Mouse (Mus musculus): ENCODE measurements around the gene Arhgap4. TPM values are rescaled to one million over a fixed set of nuclear protein-coding genes. Genes with fewer than 3 reads are reported as not detected.

The Arhgap4 gene
- total and polyA plus RNA-seq, 3 experiments: 1.7 to 5.0 (median 2.1) TPM

DNA sequence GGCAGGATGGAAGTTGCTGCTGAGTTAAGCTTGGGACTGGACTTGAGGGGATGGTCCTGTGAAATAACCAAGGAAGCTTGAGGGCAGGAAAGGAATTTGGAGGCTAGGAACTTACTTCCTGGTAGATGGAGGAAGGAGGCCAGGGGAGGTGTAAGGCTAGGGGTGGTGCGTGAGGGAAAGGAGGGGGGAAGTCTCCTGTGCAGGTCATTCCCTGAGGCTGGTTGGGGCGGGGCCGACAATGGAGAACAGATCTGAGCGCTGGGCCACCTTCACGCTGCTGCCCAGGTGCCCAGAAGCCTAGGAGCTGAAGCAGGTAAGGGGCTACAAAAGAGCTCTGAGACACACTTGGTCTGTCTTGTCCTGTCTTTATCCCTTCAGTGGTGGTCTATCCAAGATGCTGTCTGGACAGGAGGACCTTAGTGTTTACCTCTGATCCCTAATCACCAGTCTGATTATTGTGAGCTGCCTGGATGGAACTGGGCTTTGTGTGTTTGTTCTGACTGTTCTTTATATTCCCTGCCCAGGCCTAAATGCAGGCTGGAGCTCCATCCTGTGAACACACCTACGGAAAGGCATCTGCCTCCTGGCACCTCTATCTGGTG, 30.0 kb downstream of the Arhgap4 start, which contains the start of gene Avpr2:
Gene Avpr2, plus strand, starts transcription at position 552 of the 602 bp plus-strand sequence.
- no peaks in the 10 kb centered on the region for H3K36me3 ChIP-seq (replicated peaks)
- H3K9me3 ChIP-seq (replicated peaks): no peaks in the 10 kb centered on the region
- H3K4me3 ChIP-seq (ENCODE audit: low read depth, low read length): no peak within 1 kb of the TSS
- no peaks in the 10 kb centered on the region for H3K4me1 ChIP-seq (ENCODE audit: insufficient read depth, low read depth, low read length)
- TF ChIP-seq TAL1 (conservative IDR thresholded peaks at IDR 0.05; ENCODE audit: low read depth, low read length): no peak
- no peak for TF ChIP-seq CTCF (IDR thresholded peaks at IDR 0.05; ENCODE audit: low read depth, low read length)
- TF ChIP-seq GATA1 (IDR thresholded peaks at IDR 0.05; ENCODE audit: borderline replicate concordance, low read length): no peak
- TF ChIP-seq POLR2AphosphoS5 (IDR thresholded peaks at IDR 0.05; ENCODE audit: insufficient replicate concordance, low read depth, low read length): no peak
- TF ChIP-seq GATA2 (IDR thresholded peaks at IDR 0.05; ENCODE audit: borderline replicate concordance, low read depth, low read length): no peak
- DNase-seq (ENCODE audit: low spot score) (no peak), ATAC-seq (ENCODE audit: extremely low read depth, insufficient number of reproducible peaks, low FRiP score, poor library complexity, severe bottlenecking) (no peak)
- peaks cover 6% of the 10 kb centered on the region; the same call in 1 of the 2 replicates for H3K27me3 ChIP-seq (ENCODE audit: insufficient read depth, low read length)

- Histone ChIP-seq H3K4me1 (ENCODE audit: insufficient read depth, low read depth, low read length) (peaks cover 5% of the 10 kb centered on the region), H3K9me3 (replicated peaks) (no peaks in the 10 kb centered on the region), H3K27me3 (ENCODE audit: insufficient read depth, low read length) (peaks cover 14% of the 10 kb centered on the region; the same call in 1 of the 2 replicates), H3K36me3 (replicated peaks) (no peaks in the 10 kb centered on the region), H3K4me3 (ENCODE audit: low read depth, low read length) (no peak overlapping the region)
- no peak for TF ChIP-seq CTCF (IDR thresholded peaks at IDR 0.05; ENCODE audit: low read depth, low read length)
- TF ChIP-seq TAL1 (conservative IDR thresholded peaks at IDR 0.05; ENCODE audit: low read depth, low read length): no peak
- no peak for TF ChIP-seq GATA1 (IDR thresholded peaks at IDR 0.05; ENCODE audit: borderline replicate concordance, low read length)
- TF ChIP-seq GATA2 (IDR thresholded peaks at IDR 0.05; ENCODE audit: borderline replicate concordance, low read depth, low read length): no peak
- TF ChIP-seq POLR2AphosphoS5 (IDR thresholded peaks at IDR 0.05; ENCODE audit: insufficient replicate concordance, low read depth, low read length): no peak
- ATAC-seq (ENCODE audit: extremely low read depth, insufficient number of reproducible peaks, low FRiP score, poor library complexity, severe bottlenecking) (no peak), DNase-seq (ENCODE audit: low spot score) (no peak)
Measured at GRCm38 (mm10) chrX:73881463-73881862, 40.2 kb downstream of the Arhgap4 start.

DNA sequence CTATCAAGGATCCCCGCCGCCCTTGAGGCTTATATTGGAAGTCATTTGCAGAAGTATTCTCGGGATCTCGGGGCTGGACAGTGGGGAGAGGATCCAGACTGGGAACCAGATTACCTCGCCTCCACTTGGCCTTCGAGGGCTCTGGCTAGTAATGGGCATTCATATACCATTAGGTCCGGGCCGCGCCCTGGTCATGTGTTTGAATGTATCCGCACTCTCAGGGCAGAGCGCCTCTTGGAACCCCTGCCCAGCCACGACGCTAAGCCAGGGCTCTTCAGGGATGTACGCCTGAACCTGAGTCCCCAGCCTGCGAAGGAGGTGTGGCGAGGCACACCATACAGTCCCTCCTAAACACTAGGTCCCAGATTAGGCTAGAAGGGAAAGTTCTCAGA, 40.6 kb downstream of the Arhgap4 start:
- Histone ChIP-seq H3K36me3 (replicated peaks) (no peaks in the 10 kb centered on the region), H3K4me3 (ENCODE audit: low read depth, low read length) (no peak overlapping the region), H3K27me3 (ENCODE audit: insufficient read depth, low read length) (peaks cover 14% of the 10 kb centered on the region; the same call in 1 of the 2 replicates), H3K9me3 (replicated peaks) (no peaks in the 10 kb centered on the region), H3K4me1 (ENCODE audit: insufficient read depth, low read depth, low read length) (peaks cover 5% of the 10 kb centered on the region)
- no peak for TF ChIP-seq CTCF (IDR thresholded peaks at IDR 0.05; ENCODE audit: low read depth, low read length)
- TF ChIP-seq GATA2 (IDR thresholded peaks at IDR 0.05; ENCODE audit: borderline replicate concordance, low read depth, low read length): no peak
- TF ChIP-seq GATA1 (IDR thresholded peaks at IDR 0.05; ENCODE audit: borderline replicate concordance, low read length): no peak
- no peak for TF ChIP-seq TAL1 (conservative IDR thresholded peaks at IDR 0.05; ENCODE audit: low read depth, low read length)
- TF ChIP-seq POLR2AphosphoS5 (IDR thresholded peaks at IDR 0.05; ENCODE audit: insufficient replicate concordance, low read depth, low read length): no peak
- ATAC-seq (ENCODE audit: extremely low read depth, insufficient number of reproducible peaks, low FRiP score, poor library complexity, severe bottlenecking): no peak
- DNase-seq (ENCODE audit: low spot score): no peak

DNA sequence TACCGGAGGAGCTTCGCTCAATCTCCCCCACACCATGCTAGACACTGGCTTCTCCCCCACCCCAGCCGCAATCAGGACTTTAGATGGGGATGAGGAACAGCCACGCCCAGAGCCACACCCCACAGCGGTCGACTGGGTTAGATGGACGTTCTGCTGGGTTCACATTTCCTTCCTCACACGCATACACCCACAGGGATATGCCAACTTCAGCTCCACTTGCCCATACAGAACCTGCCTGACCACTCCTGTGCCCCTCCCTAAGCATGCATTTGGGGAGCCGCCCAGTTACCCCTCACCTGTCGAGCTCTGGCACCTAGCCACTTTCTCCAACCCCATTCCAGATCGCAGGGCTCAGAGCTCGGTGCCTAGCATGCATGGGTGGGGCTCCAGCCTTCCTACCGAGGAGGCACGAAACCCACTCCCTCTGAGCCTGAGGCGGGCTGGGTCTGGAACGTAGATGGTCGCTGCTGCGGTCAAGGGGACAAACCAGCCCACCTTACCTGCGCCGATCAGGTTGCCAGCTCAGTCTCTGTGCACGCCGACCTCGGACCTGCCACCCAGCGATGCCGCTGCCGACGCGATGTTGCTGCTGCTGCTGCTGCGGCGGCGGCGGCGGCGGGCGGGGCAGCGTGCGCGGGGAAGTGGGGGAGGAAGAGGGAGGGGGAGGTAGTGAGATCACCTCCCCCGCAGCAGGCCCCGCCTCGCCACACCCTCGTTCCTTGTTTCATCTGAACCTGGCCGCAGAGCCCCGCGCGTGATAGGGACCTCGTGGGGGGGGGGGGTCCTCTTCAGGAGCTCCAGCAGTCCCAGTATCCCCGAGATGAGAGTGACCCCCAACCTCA, 41.3 kb downstream of the Arhgap4 start:
- ATAC-seq (ENCODE audit: extremely low read depth, insufficient number of reproducible peaks, low FRiP score, poor library complexity, severe bottlenecking): no peak
- TF ChIP-seq CTCF (IDR thresholded peaks at IDR 0.05; ENCODE audit: low read depth, low read length) (no peak), TAL1 (conservative IDR thresholded peaks at IDR 0.05; ENCODE audit: low read depth, low read length) (no peak), GATA2 (IDR thresholded peaks at IDR 0.05; ENCODE audit: borderline replicate concordance, low read depth, low read length) (no peak), POLR2AphosphoS5 (IDR thresholded peaks at IDR 0.05; ENCODE audit: insufficient replicate concordance, low read depth, low read length) (no peak)
- no peak for DNase-seq (ENCODE audit: low spot score)
- H3K4me3 ChIP-seq (ENCODE audit: low read depth, low read length): no peak overlapping the region; the same call in 1 of the 2 replicates
- H3K9me3 ChIP-seq (replicated peaks): no peaks in the 10 kb centered on the region
- H3K27me3 ChIP-seq (ENCODE audit: insufficient read depth, low read length): peaks cover 14% of the 10 kb centered on the region; the same call in 1 of the 2 replicates
- H3K4me1 ChIP-seq (ENCODE audit: insufficient read depth, low read depth, low read length): peaks cover 5% of the 10 kb centered on the region
- no peaks in the 10 kb centered on the region for H3K36me3 ChIP-seq (replicated peaks)

GRCm38 (mm10) chrX:73877014-73877413, 44.7 kb downstream of the Arhgap4 start:
- no peak for ATAC-seq (ENCODE audit: extremely low read depth, insufficient number of reproducible peaks, low FRiP score, poor library complexity, severe bottlenecking)
- Histone ChIP-seq H3K4me1 (ENCODE audit: insufficient read depth, low read depth, low read length) (peaks cover 5% of the 10 kb centered on the region), H3K27me3 (ENCODE audit: insufficient read depth, low read length) (peaks cover 14% of the 10 kb centered on the region; the same call in 1 of the 2 replicates), H3K4me3 (ENCODE audit: low read depth, low read length) (no peak overlapping the region), H3K36me3 (replicated peaks) (no peaks in the 10 kb centered on the region), H3K9me3 (replicated peaks) (no peaks in the 10 kb centered on the region)
- TF ChIP-seq CTCF (IDR thresholded peaks at IDR 0.05; ENCODE audit: low read depth, low read length) (no peak), TAL1 (conservative IDR thresholded peaks at IDR 0.05; ENCODE audit: low read depth, low read length) (no peak), GATA2 (IDR thresholded peaks at IDR 0.05; ENCODE audit: borderline replicate concordance, low read depth, low read length) (no peak), GATA1 (IDR thresholded peaks at IDR 0.05; ENCODE audit: borderline replicate concordance, low read length) (no peak), POLR2AphosphoS5 (IDR thresholded peaks at IDR 0.05; ENCODE audit: insufficient replicate concordance, low read depth, low read length) (no peak)
- DNase-seq (ENCODE audit: low spot score): no peak

DNA sequence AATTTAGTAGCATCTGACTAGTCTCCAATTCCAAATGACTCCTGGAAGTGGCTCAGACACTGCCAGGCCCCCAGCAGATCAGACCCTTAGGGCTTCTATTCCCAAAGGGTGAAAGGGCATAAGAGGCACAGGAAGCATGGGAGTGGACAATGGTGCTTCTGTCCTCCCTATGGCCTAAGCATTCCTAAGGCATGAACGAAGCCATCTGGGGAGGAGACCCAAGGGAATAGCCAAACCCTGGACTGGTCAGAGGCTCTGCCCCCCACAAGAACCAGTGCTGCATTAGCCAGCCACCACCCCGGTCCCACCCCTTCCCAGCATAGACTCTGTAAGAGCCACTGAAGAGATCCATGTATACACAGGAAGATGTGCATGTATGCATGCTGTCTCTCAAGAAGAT, 45.8 kb downstream of the Arhgap4 start:
- peaks cover 9% of the 10 kb centered on the region; the same call in 1 of the 2 replicates for H3K27me3 ChIP-seq (ENCODE audit: insufficient read depth, low read length)
- no peak for ATAC-seq (ENCODE audit: extremely low read depth, insufficient number of reproducible peaks, low FRiP score, poor library complexity, severe bottlenecking)

More for the DNA sequence above, 45.8 kb downstream of the Arhgap4 start:
- TF ChIP-seq POLR2AphosphoS5 (IDR thresholded peaks at IDR 0.05; ENCODE audit: insufficient replicate concordance, low read depth, low read length): no peak
- TF ChIP-seq GATA1 (IDR thresholded peaks at IDR 0.05; ENCODE audit: borderline replicate concordance, low read length): no peak
- no peak for TF ChIP-seq CTCF (IDR thresholded peaks at IDR 0.05; ENCODE audit: low read depth, low read length)
- TF ChIP-seq GATA2 (IDR thresholded peaks at IDR 0.05; ENCODE audit: borderline replicate concordance, low read depth, low read length): no peak
- TF ChIP-seq TAL1 (conservative IDR thresholded peaks at IDR 0.05; ENCODE audit: low read depth, low read length): no peak
- no peak for DNase-seq (ENCODE audit: low spot score)
- no peak overlapping the region for H3K4me3 ChIP-seq (ENCODE audit: low read depth, low read length)
- no peaks in the 10 kb centered on the region for H3K9me3 ChIP-seq (replicated peaks)
- H3K4me1 ChIP-seq (ENCODE audit: insufficient read depth, low read depth, low read length): peaks cover 5% of the 10 kb centered on the region
- H3K36me3 ChIP-seq (replicated peaks): no peaks in the 10 kb centered on the region
